Mouse (Mus musculus) thymus, postnatal 4 days (tissue): Measurements from ENCODE around the gene Bco1.
A peak's percentile ranks its signal among the peaks of the same experiment; 100 is the strongest.

ENCODE experiments used
- DNase-seq: peaks from one replicate; pipeline ENCODE4 v3.0.0; 2021

Gene Bco1

GRCm38 (mm10) chr8:117094053-117094452, 1.6 kb upstream of the Bco1 start:
- no peak for DNase-seq

- no peak for DNase-seq
These were observed 1.5 kb downstream of the Bco1 start for GRCm38 (mm10) chr8:117097051-117097563.

- DNase-seq = no peak
These were observed 2.0 kb downstream of the Bco1 start for GRCm38 (mm10) chr8:117097564-117098191.

- DNase-seq = peak; percentile 89
These were observed 11.9 kb downstream of the Bco1 start for GRCm38 (mm10) chr8:117107533-117107932.

GRCm38 (mm10) chr8:117109018-117109711, 13.5 kb downstream of the Bco1 start:
- peak; percentile 58 for DNase-seq

DNA sequence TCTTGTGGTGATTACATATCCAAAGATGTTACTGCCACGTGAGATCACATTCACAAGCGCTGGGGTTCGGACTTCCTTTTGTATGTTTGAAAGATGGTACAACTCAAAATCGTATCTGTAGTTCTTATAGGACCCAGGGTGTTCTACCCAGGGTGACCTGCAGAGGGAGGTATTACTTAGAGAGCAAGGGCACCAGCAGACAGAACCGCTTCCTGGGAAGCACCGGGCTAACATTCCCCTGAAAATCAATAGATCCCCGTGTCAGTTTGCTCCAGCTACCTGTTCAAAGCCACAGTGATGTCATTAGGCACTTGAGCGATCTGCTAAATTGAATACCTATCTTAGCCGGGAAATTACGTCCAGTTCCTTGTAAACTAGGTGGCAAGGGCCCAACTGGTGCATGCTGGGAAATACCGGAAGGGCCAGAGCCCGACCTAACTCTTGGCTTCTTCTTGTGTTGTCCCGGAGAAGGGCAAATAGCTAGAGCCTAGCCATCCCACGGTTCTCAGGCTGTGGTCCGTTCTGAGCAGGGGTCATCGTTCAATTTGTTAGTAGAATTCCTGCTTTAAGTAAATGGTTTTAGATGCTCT, 14.2 kb downstream of the Bco1 start:
- peak; percentile 78 for DNase-seq

- no peak for DNase-seq
These were observed 16.0 kb downstream of the Bco1 start for GRCm38 (mm10) chr8:117111641-117112040.

GRCm38 (mm10) chr8:117112261-117112660, 16.6 kb downstream of the Bco1 start:
- DNase-seq = no peak

- DNase-seq = no peak
These were observed 19.4 kb downstream of the Bco1 start for GRCm38 (mm10) chr8:117115094-117115493.

- peak; percentile 51 for DNase-seq
These were observed 20.2 kb downstream of the Bco1 start for GRCm38 (mm10) chr8:117115676-117116446.

DNA sequence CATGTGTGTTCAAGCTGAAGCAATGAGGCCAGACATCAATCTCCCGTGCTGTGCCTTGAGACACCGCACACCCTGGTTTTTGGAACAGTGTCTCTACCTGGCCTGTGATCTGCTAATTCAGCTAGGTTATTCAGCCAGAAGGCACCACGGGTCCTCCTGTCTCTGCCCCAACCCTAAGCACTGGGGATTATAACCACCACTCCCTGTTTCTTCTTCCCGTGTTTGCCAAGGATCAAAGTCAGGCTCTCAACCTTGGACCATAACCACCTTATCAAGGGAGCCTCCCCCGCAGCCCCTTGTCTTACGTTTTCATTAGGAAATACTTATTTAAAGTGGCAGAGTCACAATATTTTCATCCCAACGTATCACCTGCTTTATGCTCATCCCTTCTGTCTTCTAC, 20.9 kb downstream of the Bco1 start:
- no peak for DNase-seq

DNA sequence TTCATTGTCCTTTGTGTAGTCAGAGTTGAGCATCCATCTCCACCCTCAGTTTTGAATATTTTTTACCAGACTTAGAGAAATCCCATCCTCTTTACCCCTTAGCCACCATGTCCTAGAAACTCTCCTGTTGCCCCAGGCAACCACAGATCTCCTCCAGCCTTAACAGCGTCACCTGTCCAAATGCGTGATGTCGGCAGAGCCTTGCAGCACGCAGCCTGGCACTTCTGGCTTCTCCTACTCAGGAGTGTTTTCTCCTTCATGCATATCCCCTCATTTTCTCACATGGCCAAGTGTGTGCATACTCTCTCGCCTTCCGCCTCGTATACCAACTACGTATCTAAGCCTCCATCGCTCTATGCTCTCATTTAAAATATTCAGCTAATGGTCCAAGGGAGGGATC, 22.8 kb downstream of the Bco1 start:
- DNase-seq = no peak

DNA sequence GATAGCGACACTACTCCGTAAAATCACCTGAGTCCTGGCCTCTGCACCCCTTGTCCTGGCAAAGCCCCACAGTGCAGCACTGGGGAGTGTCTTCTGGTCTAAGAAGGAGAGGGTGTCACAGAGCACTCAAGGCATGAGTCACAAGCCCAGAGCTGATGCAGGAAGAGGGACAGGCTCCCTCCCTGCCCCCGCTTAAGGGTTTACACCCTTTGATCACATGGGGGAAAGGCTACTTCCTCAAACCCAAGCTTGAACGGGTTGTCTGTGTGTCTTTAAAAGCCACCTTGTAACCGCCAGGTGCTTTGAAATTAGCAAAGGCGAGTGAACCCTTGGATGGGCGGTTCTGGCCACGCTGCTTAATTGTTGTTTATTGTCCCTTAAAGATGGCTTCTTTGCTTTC, 25.6 kb downstream of the Bco1 start:
- no peak for DNase-seq

DNA sequence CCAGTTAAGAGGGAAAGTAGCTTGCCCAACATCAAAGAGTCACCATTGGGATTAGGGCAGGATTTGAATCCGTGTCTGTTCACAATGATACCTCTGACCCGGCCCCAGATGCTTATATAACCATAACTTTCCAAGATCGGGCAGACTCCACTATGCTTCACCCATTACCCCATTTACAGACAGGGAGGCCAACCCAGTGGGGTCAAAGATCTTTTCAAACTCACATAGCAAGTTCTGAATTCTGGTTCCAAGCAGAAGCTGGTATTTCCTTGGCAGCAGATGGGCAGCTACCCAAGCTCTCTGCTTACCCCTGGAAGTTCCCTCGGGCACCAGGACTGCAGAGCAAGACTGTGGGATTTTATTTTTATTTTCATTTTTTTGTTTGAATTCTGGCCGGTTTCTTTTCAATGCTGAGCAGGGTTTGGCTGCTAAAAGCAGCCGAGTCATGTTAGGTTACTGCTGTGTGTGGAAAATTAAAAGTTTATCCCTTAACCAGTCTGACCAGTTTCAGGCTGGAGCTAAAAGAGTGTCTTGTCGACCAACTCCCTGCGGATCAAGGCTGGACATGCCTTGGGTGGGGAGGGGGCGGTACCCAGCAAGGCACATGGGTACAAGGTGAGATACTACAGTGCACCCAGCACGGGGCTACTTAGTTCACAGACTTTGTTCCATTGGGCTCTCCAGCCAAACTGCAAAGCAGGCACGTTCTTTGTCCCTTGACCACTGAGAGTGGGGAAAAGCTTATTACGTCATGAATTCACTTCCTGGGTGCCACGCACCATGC, 28.4 kb downstream of the Bco1 start:
- DNase-seq = no peak

DNA sequence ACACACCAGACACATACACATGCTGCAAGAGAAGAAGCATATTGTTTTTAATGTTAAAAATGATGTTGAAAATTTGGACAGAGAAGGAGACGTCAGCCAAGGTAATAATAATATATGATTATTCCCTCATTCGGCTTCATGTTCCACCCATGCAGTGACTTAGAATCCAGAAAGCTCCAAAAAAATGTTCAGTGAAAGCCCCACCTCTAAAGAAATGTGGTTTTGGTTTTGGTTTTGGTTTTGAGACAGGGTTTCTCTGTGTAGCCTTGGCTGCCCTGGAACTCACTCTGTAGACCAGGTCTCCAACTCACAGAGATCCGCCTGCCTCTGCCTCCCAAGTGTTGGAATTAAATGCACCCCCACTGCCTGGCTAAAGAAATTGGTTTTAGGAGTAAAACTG, 30.2 kb downstream of the Bco1 start:
- no peak for DNase-seq

DNA sequence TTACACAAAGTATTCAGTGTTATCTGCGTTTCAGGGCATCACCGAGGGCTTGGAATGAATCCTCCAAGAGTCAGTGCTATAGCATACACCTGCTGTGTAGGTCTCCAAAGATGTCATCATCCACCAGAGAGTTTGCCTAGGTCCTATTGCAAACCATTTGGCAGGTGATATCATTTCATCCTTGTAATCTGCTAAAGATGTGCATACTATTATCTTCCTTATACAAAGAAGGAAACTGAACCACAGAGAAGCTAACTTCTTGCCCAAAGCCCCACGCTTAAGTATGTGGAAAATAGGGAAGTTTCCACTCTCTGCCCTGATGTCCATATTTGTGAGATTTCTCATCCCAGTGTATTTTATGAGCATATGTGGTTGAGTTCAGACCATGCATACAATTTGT, 30.8 kb downstream of the Bco1 start:
- DNase-seq = no peak

DNA sequence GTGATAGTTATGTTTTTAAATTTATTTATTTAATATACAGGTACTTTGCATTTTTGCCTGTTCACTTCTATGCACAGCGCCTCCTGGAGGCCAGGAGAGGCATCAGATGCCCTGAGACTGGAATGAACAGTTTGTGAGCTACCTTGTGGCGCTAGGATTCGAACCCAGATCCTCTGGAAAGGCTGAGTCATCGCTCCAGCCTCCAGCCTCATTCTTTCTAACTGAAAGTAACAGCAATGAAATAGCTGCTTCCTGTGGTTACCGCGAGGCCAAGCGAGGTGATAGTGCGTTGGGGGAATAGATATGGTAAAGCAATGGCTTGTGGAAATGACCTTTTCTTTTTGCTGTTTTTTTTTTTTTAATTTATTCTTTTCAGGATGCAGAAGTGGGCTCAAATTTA, 31.4 kb downstream of the Bco1 start:
- DNase-seq = peak; percentile 31

DNA sequence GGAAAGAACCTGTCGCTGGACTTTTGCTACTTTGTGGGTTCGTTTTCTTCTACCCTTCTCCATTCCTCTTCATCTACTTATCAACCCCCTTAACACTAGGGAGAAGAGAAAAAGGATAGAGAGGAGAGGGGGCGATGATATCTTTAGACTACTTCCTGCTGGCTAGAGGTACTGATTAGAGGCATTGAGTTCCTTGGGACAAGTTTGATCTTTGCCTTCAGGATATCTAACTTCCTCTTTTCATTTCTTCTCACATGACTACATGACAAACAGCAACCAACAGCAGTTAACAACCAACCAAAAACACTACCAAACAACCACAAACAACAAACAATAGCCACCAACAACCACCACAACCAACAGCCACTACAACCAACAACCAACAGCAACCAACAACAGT, 38.0 kb downstream of the Bco1 start:
- no peak for DNase-seq

DNA sequence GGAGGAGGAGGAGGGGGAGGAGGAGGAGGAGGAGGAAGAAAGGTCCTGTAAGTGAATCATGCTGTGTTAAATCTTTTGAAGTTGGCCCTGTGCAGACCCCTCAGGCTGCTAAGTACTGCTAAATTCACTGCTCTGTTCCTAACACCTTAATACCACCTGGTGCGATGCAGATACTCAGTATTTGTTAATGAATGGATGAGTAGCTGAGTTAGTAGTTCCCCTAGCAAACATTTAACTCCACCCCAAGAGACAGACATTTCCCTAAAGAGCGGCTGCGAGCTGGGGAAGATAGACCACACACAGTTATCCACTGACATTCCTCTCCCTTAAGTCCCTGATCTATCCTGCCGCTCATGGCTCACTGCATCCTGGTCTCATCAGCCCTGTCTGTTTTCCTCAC, 40.7 kb downstream of the Bco1 start:
- DNase-seq = no peak

DNA sequence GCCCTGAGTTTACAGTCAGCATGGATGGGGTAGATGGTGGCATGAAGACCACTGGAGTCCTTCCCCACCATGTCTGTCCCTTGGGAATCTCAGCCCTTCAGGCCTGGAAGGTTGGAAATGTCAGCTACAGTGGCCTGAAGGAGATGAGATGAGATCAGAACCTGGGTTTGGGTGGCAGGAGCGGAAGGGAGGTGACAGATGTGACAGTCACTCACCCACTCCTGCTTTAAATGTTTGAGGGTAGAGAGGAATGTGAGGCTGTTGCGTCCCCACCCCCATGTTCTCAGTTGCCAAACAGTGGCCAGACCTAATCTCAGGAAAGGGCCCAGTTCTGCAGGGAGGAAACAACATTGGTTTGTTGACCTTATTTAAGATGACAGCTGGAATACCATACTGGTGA, 41.1 kb downstream of the Bco1 start:
- DNase-seq = no peak

GRCm38 (mm10) chr8:117137357-117137756, 41.7 kb downstream of the Bco1 start:
- DNase-seq = no peak

GRCm38 (mm10) chr8:117148520-117148919, 52.9 kb downstream of the Bco1 start:
- DNase-seq = peak; percentile 22

GRCm38 (mm10) chr8:117156149-117156548, 60.5 kb downstream of the Bco1 start:
- DNase-seq = no peak
